Mouse (Mus musculus): Measurements from ENCODE around the gene 2410131K14Rik. TPM values are rescaled to one million over a fixed set of nuclear protein-coding genes. Genes with fewer than 3 reads are reported as not detected.

Gene 2410131K14Rik
- total RNA-seq (2021): 10 to 100 TPM; 18.4 to 19.5 TPM
- long read RNA-seq, full-length matches to known transcripts: 19 of 23 reads
- long read RNA-seq, partial matches to known transcripts: 0 of 23 reads
- long read RNA-seq, other reads (novel, unspliced or antisense): 4 of 23 reads

DNA sequence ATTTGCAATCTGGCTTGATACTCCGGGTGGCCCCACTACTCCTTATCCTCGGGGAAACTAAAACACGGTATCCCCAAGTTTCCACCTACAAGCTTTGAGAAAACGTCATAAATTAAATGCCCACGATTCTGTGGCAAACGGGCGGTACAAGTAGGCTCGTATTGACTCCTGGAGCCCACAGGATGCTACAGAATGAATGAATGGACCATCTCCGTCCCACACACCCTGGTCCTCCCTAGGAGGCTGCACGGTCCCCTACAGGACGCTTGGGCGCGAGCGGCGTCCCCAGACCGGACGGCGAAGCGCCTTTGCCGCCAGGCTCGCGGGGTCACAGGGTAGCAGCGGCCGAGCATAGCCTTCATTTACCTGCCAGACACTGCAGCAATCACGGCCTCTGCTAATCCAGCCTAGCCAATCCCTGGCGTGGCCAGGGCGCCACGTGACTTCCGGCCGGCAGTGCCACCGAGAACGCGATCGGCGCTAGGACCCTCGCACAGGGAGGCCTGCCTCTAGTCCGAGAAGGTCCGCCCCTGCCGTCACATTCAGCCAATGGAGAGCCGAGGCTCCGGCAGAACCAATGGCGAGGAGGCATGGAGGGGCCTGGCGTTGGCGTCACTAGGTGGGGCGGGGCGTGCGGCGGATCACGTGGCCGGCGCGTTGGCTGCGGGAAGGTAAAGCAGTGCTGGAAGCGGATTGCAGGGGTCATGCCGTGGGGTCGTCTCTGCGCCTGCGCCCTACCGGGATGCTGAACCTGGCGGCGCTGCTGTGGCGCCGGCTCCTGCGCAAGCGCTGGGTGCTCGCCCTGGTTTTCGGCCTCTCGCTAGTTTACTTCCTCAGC, at the start of gene 2410131K14Rik, which contains the start of gene Rnft2:
TSS of gene 2410131K14Rik (plus strand) at position 622 of the 838 bp plus-strand sequence.
TSS of gene Rnft2 (minus strand) at position 511 of the 838 bp plus-strand sequence.
- DNase-seq (ENCODE audit: low spot score in 2 of 2): peak; percentile 99 to 100

GRCm38 (mm10) chr5:118197421-118197820, 47.6 kb upstream of the 2410131K14Rik start:
- no peak for DNase-seq (ENCODE audit: low spot score in 2 of 2)

- DNase-seq (ENCODE audit: low spot score in 2 of 2): no peak
Measured at GRCm38 (mm10) chr5:118199670-118200069, 45.4 kb upstream of the 2410131K14Rik start.

DNA sequence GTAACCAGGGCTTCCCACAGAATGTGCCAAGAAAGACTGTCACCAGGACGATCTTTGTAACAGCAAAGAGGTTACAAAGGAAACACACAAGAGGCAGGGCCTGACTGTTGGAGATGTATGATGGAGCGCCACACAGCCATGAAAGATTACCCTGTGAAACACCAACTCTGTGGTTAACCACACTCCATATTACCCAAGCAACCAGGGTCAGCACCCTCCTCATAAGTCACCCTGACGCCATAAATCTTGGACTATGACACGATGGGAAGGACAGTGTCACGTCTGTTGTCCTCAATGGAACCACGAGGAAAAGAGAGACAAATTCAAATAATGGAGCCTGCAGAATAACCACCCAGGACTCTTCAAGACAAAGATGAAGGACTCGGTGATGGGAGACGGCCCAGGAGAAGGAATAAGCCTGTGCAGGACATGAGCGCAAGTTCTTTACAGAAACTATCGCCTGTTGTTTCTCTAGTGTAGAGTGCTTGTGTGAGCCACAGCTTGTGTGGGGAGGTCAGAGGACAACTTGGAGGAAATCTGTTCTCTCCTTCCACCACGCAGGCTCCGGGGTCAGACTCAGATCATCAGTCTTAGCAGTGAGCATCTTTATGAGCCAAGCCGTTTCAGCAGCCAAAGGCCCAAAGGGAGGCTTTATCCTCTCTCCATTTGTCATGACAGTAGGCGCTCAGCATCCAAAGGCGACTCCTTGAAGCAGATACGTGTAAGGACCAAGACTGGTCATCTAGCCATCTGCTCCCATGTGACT, 40.2 kb upstream of the 2410131K14Rik start:
- DNase-seq (ENCODE audit: low spot score in 2 of 2): no peak

DNA sequence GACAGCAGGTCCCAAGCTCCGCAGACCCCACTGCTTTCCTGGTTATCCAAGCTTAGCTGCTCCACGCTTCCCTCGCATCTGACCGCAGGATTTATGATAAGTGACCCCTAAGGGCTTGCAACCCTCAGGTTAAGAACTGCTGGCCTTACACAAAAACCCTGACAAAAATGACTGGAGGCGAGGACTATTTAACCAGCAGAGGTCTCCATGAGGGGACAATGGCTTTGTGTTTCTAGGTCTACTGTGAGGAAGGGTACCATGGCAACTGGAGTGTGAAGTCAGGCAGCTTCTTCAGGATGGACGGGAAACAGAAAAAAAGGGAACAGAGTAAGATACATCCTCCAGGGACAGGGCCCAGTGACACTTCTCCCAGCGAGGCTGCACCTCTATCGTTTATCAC, 39.2 kb upstream of the 2410131K14Rik start:
- no peak for DNase-seq (ENCODE audit: low spot score in 2 of 2)

DNA sequence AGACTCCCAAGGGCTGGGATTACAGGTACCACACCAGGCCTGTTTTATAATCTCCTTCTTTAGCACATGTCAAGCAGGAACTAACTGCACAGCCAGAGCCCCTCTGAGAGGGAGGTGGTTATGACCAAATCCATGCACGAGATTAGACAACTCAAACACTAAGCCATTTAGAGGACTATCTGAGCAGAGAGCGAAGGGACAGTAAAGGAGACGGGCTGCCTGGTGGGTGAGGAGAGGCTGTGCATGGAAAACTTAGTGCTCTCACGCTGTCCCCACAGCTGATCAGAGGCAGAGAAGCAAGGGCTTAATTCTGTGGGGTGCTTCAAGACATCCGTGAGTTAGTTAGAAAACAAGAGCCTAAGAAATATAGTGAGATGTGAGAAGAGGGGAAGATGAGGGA, 31.0 kb upstream of the 2410131K14Rik start:
- DNase-seq (ENCODE audit: low spot score in 2 of 2): no peak

DNA sequence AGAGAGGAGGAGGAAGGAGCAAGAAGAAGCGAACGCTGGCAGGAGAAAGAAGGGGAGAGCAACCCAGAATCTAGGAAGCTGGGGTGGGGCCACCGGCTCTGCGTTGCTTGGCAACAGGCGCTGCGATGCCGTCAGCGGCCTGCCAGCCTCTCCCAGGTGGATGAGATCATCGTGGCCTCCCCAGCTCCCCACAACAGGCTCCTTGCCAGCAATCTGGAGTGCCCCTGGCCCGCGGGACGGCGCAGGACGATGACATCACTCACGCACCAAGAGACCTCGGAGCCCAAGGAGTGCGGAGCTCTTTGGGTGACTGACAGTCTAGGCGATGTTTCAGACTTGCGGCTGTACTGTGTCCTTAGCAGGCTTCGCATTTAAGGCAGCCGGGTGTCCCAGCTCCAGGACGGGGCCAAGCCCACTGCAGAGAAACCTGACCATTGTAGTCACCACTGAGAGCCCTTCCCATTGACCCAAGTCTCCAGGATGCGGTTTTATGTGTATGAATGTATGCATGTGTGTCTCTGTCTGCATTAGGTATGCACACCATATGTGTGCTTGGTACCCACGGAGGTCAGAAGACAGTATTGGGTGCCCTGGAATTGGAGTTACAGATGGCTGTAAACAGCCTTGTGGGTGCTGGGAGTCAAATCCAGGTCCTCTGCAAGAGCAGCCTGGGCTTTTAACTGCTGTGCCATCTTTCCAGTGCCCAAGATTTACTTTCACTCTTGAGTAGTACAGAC, 30.4 kb upstream of the 2410131K14Rik start:
- peak; percentile 75 to 84 for DNase-seq (ENCODE audit: low spot score in 2 of 2)

DNA sequence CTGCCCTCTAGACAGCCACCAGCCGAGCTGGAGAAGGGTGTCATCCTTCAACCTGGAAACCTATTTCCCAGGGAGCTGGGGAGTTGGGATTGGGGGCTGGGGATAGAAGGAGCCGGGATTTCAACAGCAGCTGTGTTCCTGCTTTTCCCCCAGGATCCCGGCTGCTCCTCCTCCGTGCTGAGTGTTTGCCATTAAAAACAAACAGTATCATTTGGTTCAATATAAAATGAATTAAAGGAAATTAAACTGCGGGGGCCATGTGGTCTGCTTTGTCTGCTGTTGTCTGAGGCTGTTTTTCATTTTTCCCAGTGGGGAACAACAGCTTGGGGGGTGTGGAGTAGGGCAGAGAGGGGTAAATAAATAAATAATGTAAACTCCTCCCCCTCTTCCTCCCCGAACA, 27.6 kb upstream of the 2410131K14Rik start:
- peak; percentile 30 to 45 for DNase-seq (ENCODE audit: low spot score in 2 of 2)

- DNase-seq (ENCODE audit: low spot score in 2 of 2): no peak
Measured at GRCm38 (mm10) chr5:118223142-118223757, 21.8 kb upstream of the 2410131K14Rik start.

DNA sequence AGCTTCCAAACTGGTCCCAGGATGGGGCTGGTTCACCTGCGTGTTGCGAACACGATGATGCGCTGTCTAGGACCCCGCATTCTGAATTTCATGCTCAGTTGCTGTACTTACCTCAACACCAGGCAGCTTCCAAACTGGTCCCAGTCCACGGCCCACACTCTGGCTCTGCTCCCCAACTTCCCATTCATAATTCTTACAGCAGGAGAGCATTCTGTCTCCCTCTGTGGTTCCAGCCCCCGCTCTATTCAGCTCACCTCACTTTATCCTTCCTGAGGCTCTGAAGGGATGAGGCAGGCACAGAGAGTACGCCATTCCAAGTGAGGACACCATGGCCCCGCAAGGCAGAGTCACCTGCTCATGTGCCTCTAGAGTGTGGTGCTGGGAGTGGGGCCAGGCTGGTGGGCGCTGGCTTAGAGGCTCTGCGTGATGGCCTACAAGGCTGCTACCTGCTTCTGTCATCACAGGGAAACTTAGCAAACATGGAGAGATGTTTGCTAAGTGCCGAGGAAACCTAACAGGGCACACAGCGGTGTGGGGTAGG, 14.9 kb upstream of the 2410131K14Rik start:
- no peak for DNase-seq (ENCODE audit: low spot score in 2 of 2)

DNA sequence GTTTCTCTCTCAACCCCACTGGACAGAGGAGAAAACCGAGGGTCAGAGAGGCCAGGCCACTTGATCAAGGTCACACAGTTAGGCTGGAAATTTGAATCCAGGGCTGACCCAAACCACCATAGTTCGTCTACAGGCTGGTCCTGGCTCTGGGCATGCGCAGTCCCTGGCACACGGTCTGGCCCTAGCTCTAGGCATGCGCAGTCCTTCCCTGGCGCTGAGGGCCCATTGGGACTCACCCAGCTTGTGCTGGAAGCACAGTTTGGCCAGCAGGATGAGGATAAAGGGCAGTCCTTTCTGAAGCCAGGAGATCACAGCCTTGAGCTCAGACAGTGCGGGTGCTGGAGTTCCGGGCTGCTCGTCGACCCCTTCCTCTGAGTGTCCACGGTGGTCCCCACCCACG, 8.1 kb upstream of the 2410131K14Rik start:
- peak; percentile 44 to 66 for DNase-seq (ENCODE audit: low spot score in 2 of 2)

DNA sequence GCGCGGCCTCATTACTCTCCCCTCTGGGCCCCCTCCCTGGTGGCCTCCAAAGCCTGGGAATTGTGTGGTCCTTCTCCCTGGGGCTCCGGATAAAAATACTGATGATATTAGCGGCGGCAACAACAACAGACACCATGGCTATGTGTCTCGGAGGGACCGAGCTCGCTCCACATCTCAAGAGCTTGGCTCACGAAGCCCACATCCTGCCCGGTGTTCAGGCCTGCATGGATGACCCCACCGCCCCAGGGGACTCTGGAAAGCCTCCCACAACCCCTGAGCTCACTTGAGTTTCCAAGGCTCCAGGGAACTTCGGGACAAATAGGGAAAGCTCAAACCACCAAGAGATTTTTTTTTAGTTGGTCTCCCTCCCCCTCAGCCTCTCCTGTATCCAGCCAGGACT, 5.4 kb upstream of the 2410131K14Rik start:
- no peak for DNase-seq (ENCODE audit: low spot score in 2 of 2)

- peak in 1 of 2 experiments; percentile 28 for DNase-seq (ENCODE audit: low spot score in 2 of 2)
Measured at GRCm38 (mm10) chr5:118245606-118246308, 730 bp downstream of the 2410131K14Rik start.

DNA sequence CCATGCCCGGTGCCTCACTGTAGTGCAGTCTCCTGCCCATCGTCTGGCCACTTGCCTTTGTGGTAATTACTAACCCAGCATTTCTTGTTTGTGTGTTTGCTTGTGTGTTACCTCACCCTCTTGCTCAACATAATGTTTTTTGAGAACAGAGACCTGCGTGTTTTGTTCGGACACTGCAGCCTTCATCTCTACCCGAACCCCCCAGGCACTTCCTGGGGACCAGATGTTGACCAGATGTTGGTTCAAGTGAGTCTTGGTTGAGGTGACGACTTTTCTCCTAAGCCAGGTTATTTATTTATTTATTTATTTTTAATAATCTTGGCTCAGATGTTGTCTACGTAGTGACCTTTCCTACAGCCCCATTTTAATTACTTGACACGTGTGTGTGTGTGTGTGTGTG, 2.4 kb downstream of the 2410131K14Rik start:
- no peak for DNase-seq (ENCODE audit: low spot score in 2 of 2)

DNA sequence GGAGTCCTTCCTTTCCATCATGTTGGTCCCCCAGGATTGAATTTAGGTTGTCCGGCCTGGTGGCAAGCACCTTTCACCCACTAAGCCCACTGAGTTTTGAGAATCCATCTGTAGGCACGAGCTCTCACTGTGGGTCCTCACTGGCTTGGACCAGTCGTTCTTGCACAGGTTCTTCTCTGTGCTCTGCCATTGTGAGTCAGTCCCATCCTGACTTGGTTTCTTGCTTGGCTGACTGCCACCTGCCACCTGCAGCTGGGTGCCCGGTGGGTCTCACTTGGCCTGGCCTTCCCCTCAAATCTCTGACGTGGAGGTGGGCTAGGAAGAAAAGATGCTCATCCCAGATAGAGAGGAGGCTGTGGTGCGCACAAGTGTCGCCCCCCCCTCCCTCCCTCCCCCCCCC, 6.0 kb downstream of the 2410131K14Rik start:
- no peak for DNase-seq (ENCODE audit: low spot score in 2 of 2)

DNA sequence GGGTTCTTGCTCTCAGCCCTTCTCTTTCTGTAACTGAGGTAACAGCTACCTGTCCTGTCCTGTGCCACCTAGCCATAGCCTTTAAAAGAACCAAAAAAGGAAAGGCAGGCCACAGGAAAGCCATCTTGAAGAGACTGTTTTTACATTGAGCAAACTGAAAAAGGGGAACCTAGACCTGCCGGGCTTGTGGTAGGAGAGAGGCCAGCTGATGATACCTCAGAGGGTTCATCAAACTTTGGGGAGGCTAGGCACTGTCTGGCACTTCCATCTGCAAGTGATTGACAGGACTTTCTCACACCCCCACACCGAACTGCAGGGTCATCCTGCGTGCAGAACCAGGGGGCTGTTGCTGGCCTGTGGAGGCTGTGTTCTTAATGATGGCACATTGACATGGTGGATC, 8.5 kb downstream of the 2410131K14Rik start:
- DNase-seq (ENCODE audit: low spot score in 2 of 2): no peak

- DNase-seq (ENCODE audit: low spot score in 2 of 2): no peak
Measured at GRCm38 (mm10) chr5:118256981-118257380, 12.0 kb downstream of the 2410131K14Rik start.

DNA sequence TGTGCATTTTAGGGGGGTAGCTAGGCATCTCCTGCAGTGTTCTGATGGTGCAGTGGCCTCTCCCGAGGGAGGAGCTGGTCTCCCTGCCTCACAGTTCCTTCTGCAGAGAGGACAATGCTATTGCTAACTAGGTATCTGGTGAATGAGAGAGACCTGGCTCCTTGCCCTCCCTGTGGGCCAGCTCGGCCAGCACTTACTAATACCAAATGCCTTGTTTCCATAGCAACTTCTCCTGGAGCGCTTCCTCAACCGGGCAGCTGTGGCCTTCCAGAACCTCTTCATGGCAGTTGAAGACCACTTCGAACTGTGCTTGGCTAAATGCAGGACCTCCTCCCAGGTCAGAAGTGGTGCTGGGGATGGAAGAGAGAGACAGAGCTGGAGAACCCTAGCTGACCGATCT, 14.1 kb downstream of the 2410131K14Rik start:
- DNase-seq (ENCODE audit: low spot score in 2 of 2): peak; percentile 41 to 57

GRCm38 (mm10) chr5:118259636-118260035, 14.6 kb downstream of the 2410131K14Rik start:
- no peak for DNase-seq (ENCODE audit: low spot score in 2 of 2)

GRCm38 (mm10) chr5:118260055-118260454, 15.0 kb downstream of the 2410131K14Rik start:
- no peak for DNase-seq (ENCODE audit: low spot score in 2 of 2)
